9 mouse cellular contexts compared by ENCODE assay signal in the genomic region with DNA sequence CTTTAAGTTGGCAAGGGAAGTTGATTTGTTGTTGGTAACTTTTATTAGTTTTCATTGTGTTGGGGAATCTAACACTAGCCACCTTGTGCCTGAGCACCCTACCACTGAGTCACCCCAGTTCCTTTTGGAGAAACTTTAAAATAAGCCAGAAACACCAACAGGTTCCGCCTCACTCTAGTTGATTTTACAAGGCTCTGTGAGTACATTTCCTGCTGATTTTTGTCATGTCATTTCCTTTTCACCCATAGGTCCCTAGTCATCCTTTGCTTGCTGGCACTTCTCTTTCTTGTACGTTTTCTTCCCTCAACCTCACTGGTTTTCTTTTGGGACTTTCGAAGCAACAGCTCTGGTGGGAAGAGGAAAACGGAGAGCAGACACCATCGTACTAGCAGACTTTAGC. TPM values are rescaled to one million over a fixed set of nuclear protein-coding genes. Genes with fewer than 3 reads are reported as not detected.
A peak's percentile ranks its signal among the peaks of the same experiment; 100 is the strongest.
DNase-seq lines count a peak whose midpoint lies in the region; ATAC-seq lines count a peak whose summit lies in the region.
"Had no signal": no experiment of that assay in that cellular context is flagged by ENCODE, and none has a peak within 500 bp of the region (broad histone marks: within the 10 kb centered on the region; RNA-seq: fewer than 3 reads in every experiment).

No protein-coding gene starts in this region.

- ATAC-seq in kidney, embryonic 15.5 days (replicated peaks; ENCODE audit: low FRiP score), result no peak
- ATAC-seq in intestine, embryonic 14.5 days (replicated peaks; ENCODE audit: low FRiP score, low TSS enrichment, low read depth), result no peak
- ATAC-seq in midbrain, embryonic 16.5 days, result no peak

- H3K4me3 ChIP-seq in kidney, embryonic 15.5 days (replicated peaks), result peak overlapping the region; percentile 52
- H3K4me3 ChIP-seq in embryonic facial prominence, embryonic 10.5 days, result peak overlapping the region; percentile 66
- H3K4me3 ChIP-seq in intestine, embryonic 14.5 days (ENCODE audit: low read depth, low read length), result peak overlapping the region; percentile 63
- no peak overlapping the region for H3K4me3 ChIP-seq in midbrain, embryonic 16.5 days (ENCODE audit: low read depth, low read length)

- H3K27ac ChIP-seq in kidney, embryonic 15.5 days, result peak overlapping the region; percentile 32; the same call in 1 of the 2 replicates
- peak overlapping the region; percentile 88; the same call in 1 of the 2 replicates for H3K27ac ChIP-seq in embryonic facial prominence, embryonic 10.5 days (replicated peaks)
- no peak overlapping the region for H3K27ac ChIP-seq in intestine, embryonic 14.5 days (ENCODE audit: low read depth)
- H3K27ac ChIP-seq in midbrain, embryonic 16.5 days (ENCODE audit: low read length), result no peak overlapping the region

- H3K4me1 ChIP-seq in kidney, embryonic 15.5 days, result peaks cover 20% of the 10 kb centered on the region; the same call in 1 of the 2 replicates
- H3K4me1 ChIP-seq in embryonic facial prominence, embryonic 10.5 days, result peaks cover 27% of the 10 kb centered on the region
- no peaks in the 10 kb centered on the region for H3K4me1 ChIP-seq in intestine, embryonic 14.5 days (replicated peaks; ENCODE audit: control insufficient read depth, insufficient read depth, low read length)
- peaks cover 15% of the 10 kb centered on the region for H3K4me1 ChIP-seq in midbrain, embryonic 16.5 days (ENCODE audit: control insufficient read depth, insufficient read depth, low read length)

- no peaks in the 10 kb centered on the region for H3K9me3 ChIP-seq in kidney, embryonic 15.5 days (replicated peaks)
- no peaks in the 10 kb centered on the region for H3K9me3 ChIP-seq in embryonic facial prominence, embryonic 10.5 days
- H3K9me3 ChIP-seq in intestine, embryonic 14.5 days (ENCODE audit: control insufficient read depth, low read length), result no peaks in the 10 kb centered on the region
- H3K9me3 ChIP-seq in midbrain, embryonic 16.5 days (replicated peaks; ENCODE audit: control insufficient read depth, low read length, poor library complexity, severe bottlenecking), result no peaks in the 10 kb centered on the region

- H3K36me3 ChIP-seq in kidney, embryonic 15.5 days, result peaks cover 19% of the 10 kb centered on the region
- H3K36me3 ChIP-seq in embryonic facial prominence, embryonic 10.5 days (replicated peaks), result peaks cover 36% of the 10 kb centered on the region
- H3K36me3 ChIP-seq in intestine, embryonic 14.5 days (ENCODE audit: control insufficient read depth, insufficient read depth, low read length), result 0 out of 2 replicates have a peak, but pooled peaks cover 11% of the 10 kb centered on the region
- H3K36me3 ChIP-seq in midbrain, embryonic 16.5 days (ENCODE audit: control insufficient read depth, insufficient read depth, low read length), result no peaks in the 10 kb centered on the region

- 0 out of 2 replicates have a peak overlapping the region, but pooled peaks have one; percentile 21 for H3K9ac ChIP-seq in kidney, embryonic 15.5 days
- 0 out of 2 replicates have a peak overlapping the region, but pooled peaks have one; percentile 16 for H3K9ac ChIP-seq in intestine, embryonic 14.5 days (ENCODE audit: low read length)
- H3K9ac ChIP-seq in midbrain, embryonic 16.5 days (ENCODE audit: low read depth, low read length), result no peak overlapping the region

- WGBS in kidney, embryonic 15.5 days, result 47% methylated on average over 5 of the region's 5 CpGs
- 62% methylated on average over 5 of the region's 5 CpGs for WGBS in embryonic facial prominence, embryonic 10.5 days
- WGBS in intestine, embryonic 14.5 days, result 75% methylated on average over 5 of the region's 5 CpGs
- WGBS in midbrain, embryonic 16.5 days, result 52% methylated on average over 5 of the region's 5 CpGs

- no peak for DNase-seq in kidney, postnatal 36 days
- DNase-seq in embryonic facial prominence, embryonic 10.5 days (ENCODE audit: low spot score), result no peak
- DNase-seq in intestine, embryonic 14.5 days (ENCODE audit: low spot score), result no peak
- DNase-seq in cerebellum, adult 8-10 months, result no peak
- no peak for DNase-seq in layer of hippocampus, adult 9-10 months (ENCODE audit: low spot score)
- DNase-seq in layer of hippocampus, adult 8-10 months (ENCODE audit: low spot score in 2 of 2), result no peak
- DNase-seq: gastrocnemius, postnatal 25 days had no signal

- peak overlapping the region; percentile 60 for H3K4me2 ChIP-seq in kidney, embryonic 15.5 days
- peak overlapping the region; percentile 55 for H3K4me2 ChIP-seq in intestine, embryonic 14.5 days (ENCODE audit: low read length)
- H3K4me2 ChIP-seq in midbrain, embryonic 16.5 days (ENCODE audit: low read length), result peak overlapping the region; percentile 60

- peaks cover 5% of the 10 kb centered on the region; the same call in 1 of the 2 replicates for H3K27me3 ChIP-seq in kidney, embryonic 15.5 days
- H3K27me3 ChIP-seq in embryonic facial prominence, embryonic 10.5 days (replicated peaks; ENCODE audit: low read depth, poor library complexity, severe bottlenecking), result peaks cover 49% of the 10 kb centered on the region
- no peaks in the 10 kb centered on the region for H3K27me3 ChIP-seq in intestine, embryonic 14.5 days (replicated peaks; ENCODE audit: control insufficient read depth, insufficient read depth, low read length)
- H3K27me3 ChIP-seq in midbrain, embryonic 16.5 days (ENCODE audit: control insufficient read depth, insufficient read depth, low read depth, low read length), result no peaks in the 10 kb centered on the region

RNA-seq across cellular contexts. Expression of gene Pgk1, which starts 2.5 kb away (rescaled TPM):
- 363 and 376 TPM in 2 replicates for polyA plus RNA-seq in kidney, embryonic 15.5 days (2015; fragmentation: Nextera tagmentation; extraction: Ambion mirVana)
- 474 and 527 TPM in 2 replicates for polyA plus RNA-seq in embryonic facial prominence, embryonic 10.5 days (2016; fragmentation: Nextera tagmentation; extraction: Ambion mirVana)
- polyA plus RNA-seq in intestine, embryonic 14.5 days (2014; fragmentation: Nextera tagmentation; extraction: Ambion mirVana), result 473 and 482 TPM in 2 replicates
- polyA plus RNA-seq in midbrain, embryonic 16.5 days (2015; fragmentation: Nextera tagmentation; extraction: Ambion mirVana), result 252 and 278 TPM in 2 replicates
- total RNA-seq in layer of hippocampus, adult 8-10 months (2022), result 100 to 1,000 TPM; 431 to 479 (median 458) TPM

RNA-seq across cellular contexts. Expression of gene Taf9b, which starts 31.6 kb away (rescaled TPM):
- polyA plus RNA-seq in kidney, embryonic 15.5 days (2015; fragmentation: Nextera tagmentation; extraction: Ambion mirVana), result 10.5 and 10.6 TPM in 2 replicates
- polyA plus RNA-seq in embryonic facial prominence, embryonic 10.5 days (2016; fragmentation: Nextera tagmentation; extraction: Ambion mirVana), result 8.1 and 8.4 TPM in 2 replicates
- 9.7 and 11.3 TPM in 2 replicates for polyA plus RNA-seq in intestine, embryonic 14.5 days (2014; fragmentation: Nextera tagmentation; extraction: Ambion mirVana)
- polyA plus RNA-seq in midbrain, embryonic 16.5 days (2015; fragmentation: Nextera tagmentation; extraction: Ambion mirVana), result 19.2 and 20.0 TPM in 2 replicates
- 10 to 100 TPM; 24.1 to 29.2 (median 26.8) TPM for total RNA-seq in layer of hippocampus, adult 8-10 months (2022)

RNA-seq across cellular contexts. Expression of gene Tlr13, which starts 46.4 kb away (rescaled TPM):
- polyA plus RNA-seq in kidney, embryonic 15.5 days (2015; fragmentation: Nextera tagmentation; extraction: Ambion mirVana), result 0.48 and 0.70 TPM in 2 replicates
- polyA plus RNA-seq in embryonic facial prominence, embryonic 10.5 days (2016; fragmentation: Nextera tagmentation; extraction: Ambion mirVana), result 0.04 and 0.10 TPM in 2 replicates
- polyA plus RNA-seq in intestine, embryonic 14.5 days (2014; fragmentation: Nextera tagmentation; extraction: Ambion mirVana), result 0.77 and 1.2 TPM in 2 replicates
- 0.19 and 0.24 TPM in 2 replicates for polyA plus RNA-seq in midbrain, embryonic 16.5 days (2015; fragmentation: Nextera tagmentation; extraction: Ambion mirVana)
- total RNA-seq in layer of hippocampus, adult 8-10 months (2022), result 1 to 10 TPM in 3 of 4 experiments, under 1 TPM in 1; 0.95 to 6.3 (median 3.9) TPM

Comparison
In these comparisons a context has a peak if more than half of its experiments do, and no peak if none do; other contexts are left out.
1. H3K27ac ChIP-seq: peak in kidney, embryonic 15.5 days (single experiment) and embryonic facial prominence, embryonic 10.5 days (single experiment); none in intestine, embryonic 14.5 days (single experiment) and midbrain, embryonic 16.5 days (single experiment).
2. Peak in every context shown above with its lines, with median percentiles within 50 percentile points of each other: H3K4me2 ChIP-seq.